Mouse (Mus musculus) limb, embryonic 10.5 days (tissue): ENCODE data around the gene Slc5a5. TPM values are rescaled to one million over a fixed set of nuclear protein-coding genes. Genes with fewer than 3 reads are reported as not detected.

Experiments used
- DNase-seq: peaks from one replicate; pipeline ENCODE4 v3.0.0-alpha.2; 2017; ENCODE audit warnings: low spot score
- H3K27ac ChIP-seq: fragments of 300-500 bp; sonication (generic); 2 replicates; pipeline ENCODE4 v1.5.1; 2016; ENCODE audit warnings: mild to moderate bottlenecking
- H3K27me3 ChIP-seq: fragments of 300-500 bp; sonication (generic); 2 replicates; pipeline ENCODE4 v1.6.1; 2016; ENCODE audit warnings: low read depth, mild to moderate bottlenecking; ENCODE audit not compliant: poor library complexity, severe bottlenecking
- H3K36me3 ChIP-seq: fragments of 300-500 bp; sonication (generic); 2 replicates; pipeline ENCODE4 v1.6.1; 2016; ENCODE audit warnings: mild to moderate bottlenecking, moderate library complexity
- H3K4me1 ChIP-seq: fragments of 300-500 bp; sonication (generic); 2 replicates; pipeline ENCODE4 v1.6.1; 2016
- H3K4me3 ChIP-seq: fragments of 300-500 bp; sonication (generic); 2 replicates; pipeline ENCODE4 v1.5.1; 2016; ENCODE audit warnings: mild to moderate bottlenecking, moderate library complexity
- H3K9me3 ChIP-seq: fragments of 300-500 bp; sonication (generic); replicated peaks from 2 replicates; pipeline ENCODE4 v1.6.1; 2016; ENCODE audit warnings: mild to moderate bottlenecking
- WGBS: fragments of 180-500 bp; shearing (Covaris S2); methylation state at CpG from one replicate; pipeline ENCODE4 v1.1.7; 2016; 5-methylcytosine and 5-hydroxymethylcytosine counted together
- polyA plus RNA-seq: library from polyadenylated mRNA; unstranded; fragments of >200 nt; fragmentation: Nextera tagmentation; extraction: Ambion mirVana; gene quantifications from 2 replicates; pipeline ENCODE4 v1.2.1, GENCODE M21; 2016

Gene Slc5a5
- polyA plus RNA-seq, 1 experiment from 2014 or later, result 0.23 TPM

- H3K27ac ChIP-seq, result peak overlapping the region; percentile 83
- peaks cover 60% of the 10 kb centered on the region for H3K4me1 ChIP-seq
- peak; percentile 70 for DNase-seq
- no peaks in the 10 kb centered on the region for H3K9me3 ChIP-seq
- WGBS, result 45% methylated on average over 16 of the region's 16 CpGs
- H3K27me3 ChIP-seq, result no peaks in the 10 kb centered on the region
- peaks cover 19% of the 10 kb centered on the region for H3K36me3 ChIP-seq
- peak overlapping the region; percentile 41 for H3K4me3 ChIP-seq
Measured at GRCm38 (mm10) chr8:70869601-70870041, 22.9 kb downstream of the Slc5a5 start.

- Histone ChIP-seq H3K27me3 (peaks cover 1% of the 10 kb centered on the region; the same call in 1 of the 2 replicates), H3K4me3 (peak overlapping the region; percentile 41), H3K9me3 (no peaks in the 10 kb centered on the region), H3K4me1 (peaks cover 64% of the 10 kb centered on the region), H3K27ac (peak overlapping the region; percentile 83), H3K36me3 (peaks cover 19% of the 10 kb centered on the region)
- DNase-seq, result no peak
- 38% methylated on average over 5 of the region's 5 CpGs for WGBS
Measured at GRCm38 (mm10) chr8:70869199-70869571, 23.4 kb downstream of the Slc5a5 start.

GRCm38 (mm10) chr8:70868559-70869198 is 23.9 kb downstream of the Slc5a5 start:
- Histone ChIP-seq H3K4me1 (peaks cover 69% of the 10 kb centered on the region), H3K9me3 (no peaks in the 10 kb centered on the region), H3K36me3 (peaks cover 19% of the 10 kb centered on the region), H3K27ac (peak overlapping the region; percentile 83), H3K27me3 (peaks cover 6% of the 10 kb centered on the region), H3K4me3 (peak overlapping the region; percentile 41)
- DNase-seq, result peak; percentile 81
- WGBS, result 15% methylated on average over 40 of the region's 40 CpGs

GRCm38 (mm10) chr8:70866566-70866965 is 26.0 kb downstream of the Slc5a5 start:
- peaks cover 27% of the 10 kb centered on the region for H3K27me3 ChIP-seq
- peak overlapping the region; percentile 90 for H3K27ac ChIP-seq
- no peaks in the 10 kb centered on the region for H3K9me3 ChIP-seq
- peaks cover 78% of the 10 kb centered on the region for H3K4me1 ChIP-seq
- no peak overlapping the region for H3K4me3 ChIP-seq
- 85% methylated on average over 7 of the region's 7 CpGs for whole genome bisulfite sequencing
- H3K36me3 ChIP-seq, result peaks cover 19% of the 10 kb centered on the region
- DNase-seq, result no peak

GRCm38 (mm10) chr8:70866001-70866520 is 26.5 kb downstream of the Slc5a5 start:
- Histone ChIP-seq H3K4me3 (peak overlapping the region; percentile 57), H3K36me3 (peaks cover 17% of the 10 kb centered on the region), H3K27me3 (peaks cover 32% of the 10 kb centered on the region), H3K9me3 (no peaks in the 10 kb centered on the region), H3K4me1 (peaks cover 75% of the 10 kb centered on the region), H3K27ac (peak overlapping the region; percentile 90)
- 8% methylated on average over 12 of the region's 12 CpGs for WGBS
- no peak for DNase-seq

- Histone ChIP-seq H3K9me3 (no peaks in the 10 kb centered on the region), H3K4me1 (peaks cover 75% of the 10 kb centered on the region), H3K36me3 (peaks cover 16% of the 10 kb centered on the region), H3K4me3 (peak overlapping the region; percentile 57), H3K27me3 (peaks cover 38% of the 10 kb centered on the region), H3K27ac (peak overlapping the region; percentile 90)
- WGBS, result under 1% methylated on average over 46 of the region's 46 CpGs
- DNase-seq, result peak; percentile 100
Measured at GRCm38 (mm10) chr8:70865350-70866000, 27.1 kb downstream of the Slc5a5 start.

- Histone ChIP-seq H3K4me3 (peak overlapping the region; percentile 57), H3K4me1 (peaks cover 72% of the 10 kb centered on the region), H3K9me3 (no peaks in the 10 kb centered on the region), H3K27me3 (peaks cover 38% of the 10 kb centered on the region), H3K27ac (peak overlapping the region; percentile 90), H3K36me3 (peaks cover 16% of the 10 kb centered on the region)
- DNase-seq, result peak; percentile 74
- 2% methylated on average over 24 of the region's 24 CpGs for WGBS
Measured at GRCm38 (mm10) chr8:70864712-70865221, 27.8 kb downstream of the Slc5a5 start.

GRCm38 (mm10) chr8:70863956-70864711 is 28.4 kb downstream of the Slc5a5 start:
- H3K27ac ChIP-seq, result peak overlapping the region; percentile 90
- H3K36me3 ChIP-seq, result peaks cover 16% of the 10 kb centered on the region
- peak; percentile 57 for DNase-seq
- 1% methylated on average over 46 of the region's 46 CpGs for WGBS
- peaks cover 38% of the 10 kb centered on the region for H3K27me3 ChIP-seq
- peak overlapping the region; percentile 57 for H3K4me3 ChIP-seq
- H3K9me3 ChIP-seq, result no peaks in the 10 kb centered on the region
- H3K4me1 ChIP-seq, result peaks cover 66% of the 10 kb centered on the region

- Histone ChIP-seq H3K27me3 (peaks cover 38% of the 10 kb centered on the region), H3K9me3 (no peaks in the 10 kb centered on the region), H3K36me3 (peaks cover 6% of the 10 kb centered on the region), H3K4me1 (peaks cover 64% of the 10 kb centered on the region), H3K4me3 (peak within 1 kb of the TSS; percentile 57), H3K27ac (peak within 1 kb of the TSS; percentile 90)
- DNase-seq, result peak; percentile 74
- under 1% methylated on average over 55 of the region's 55 CpGs for WGBS
Measured at GRCm38 (mm10) chr8:70862824-70863641, 29.5 kb downstream of the Slc5a5 start, which contains the start of gene Kcnn1. TSS of gene Kcnn1 (minus strand) at chr8:70863258.

- Histone ChIP-seq H3K36me3 (no peaks in the 10 kb centered on the region), H3K9me3 (no peaks in the 10 kb centered on the region), H3K27ac (peak overlapping the region; percentile 22), H3K4me3 (peak overlapping the region; percentile 64; the same call in 1 of the 2 replicates), H3K27me3 (peaks cover 50% of the 10 kb centered on the region), H3K4me1 (peaks cover 40% of the 10 kb centered on the region)
- no peak for DNase-seq
- 10% methylated on average over 4 of the region's 4 CpGs for WGBS
Measured at GRCm38 (mm10) chr8:70857516-70857915, 35.0 kb downstream of the Slc5a5 start.

- H3K9me3 ChIP-seq, result no peaks in the 10 kb centered on the region
- peaks cover 42% of the 10 kb centered on the region for H3K4me1 ChIP-seq
- WGBS, result 7% methylated on average over 33 of the region's 33 CpGs
- H3K27me3 ChIP-seq, result peaks cover 46% of the 10 kb centered on the region
- peak overlapping the region; percentile 64 for H3K4me3 ChIP-seq
- DNase-seq, result peak; percentile 82
- H3K36me3 ChIP-seq, result no peaks in the 10 kb centered on the region
- peak overlapping the region; percentile 82 for H3K27ac ChIP-seq
Measured at GRCm38 (mm10) chr8:70856541-70857197, 35.9 kb downstream of the Slc5a5 start.
